Mouse (Mus musculus) kidney, postnatal 4 days (tissue): ENCODE measurements around the gene Cep170.

Source experiments
- DNase-seq, 2 experiments: peaks; one replicate each; pipeline ENCODE4 v3.0.0; 2021; ENCODE audit warnings: mixed read lengths in 2 of 2

Cep170 gene

DNA sequence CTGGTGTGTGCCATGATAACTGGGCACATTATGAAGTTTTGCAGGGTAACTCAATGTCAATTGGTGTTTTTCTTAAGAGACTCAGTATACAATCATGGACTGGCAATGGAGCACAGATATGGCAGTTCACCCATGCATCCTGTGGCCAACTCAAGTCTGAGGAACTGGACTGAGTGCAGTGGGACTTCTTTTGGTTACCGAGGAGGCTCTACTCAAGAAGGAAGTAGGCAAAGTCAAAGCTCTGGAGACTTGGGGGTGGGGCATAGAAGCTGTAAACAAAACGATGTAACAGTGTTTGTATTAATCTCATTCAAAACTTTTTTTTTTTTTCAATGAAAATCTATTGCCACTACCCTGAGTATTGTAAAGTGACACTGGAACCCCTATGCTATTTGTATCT lies 83.3 kb downstream of the Cep170 start:
- DNase-seq: no peak

DNA sequence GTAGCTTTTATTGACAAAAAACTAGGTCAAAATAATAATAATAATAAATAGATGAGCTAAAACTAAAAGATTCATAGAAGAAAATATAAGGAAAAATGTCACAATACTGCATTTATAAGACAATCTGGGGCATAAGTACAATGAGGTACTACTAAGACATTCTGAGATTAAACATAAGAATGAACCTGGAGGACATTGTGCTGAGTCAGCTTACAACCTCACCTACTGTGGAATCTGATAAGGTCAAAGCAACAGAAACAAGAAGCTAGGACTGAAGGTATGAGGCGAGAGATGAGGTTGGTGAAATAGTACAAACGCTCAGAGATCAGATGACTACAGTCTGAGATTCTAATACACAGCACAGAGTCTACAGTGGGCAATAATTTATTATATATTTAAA lies 86.5 kb downstream of the Cep170 start:
- no peak for DNase-seq

DNA sequence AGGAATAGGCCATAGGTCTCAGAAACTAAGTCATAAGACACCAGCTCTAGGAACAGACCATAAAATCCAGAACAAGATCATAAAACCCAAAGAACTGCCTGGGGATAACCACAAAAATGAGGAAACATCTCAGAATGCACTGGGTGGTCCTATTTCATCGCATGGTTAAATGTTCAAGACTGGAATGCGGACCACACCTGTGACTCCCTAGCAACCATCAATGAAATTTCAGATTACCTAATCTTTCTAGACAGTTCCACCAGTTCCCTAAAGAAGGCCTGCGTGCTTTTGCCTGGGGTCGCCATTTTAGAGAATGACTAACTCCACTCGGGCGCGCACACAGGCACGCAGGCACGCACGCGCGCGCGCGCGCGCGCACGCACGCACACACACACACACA lies 89.1 kb downstream of the Cep170 start:
- no peak for DNase-seq

DNA sequence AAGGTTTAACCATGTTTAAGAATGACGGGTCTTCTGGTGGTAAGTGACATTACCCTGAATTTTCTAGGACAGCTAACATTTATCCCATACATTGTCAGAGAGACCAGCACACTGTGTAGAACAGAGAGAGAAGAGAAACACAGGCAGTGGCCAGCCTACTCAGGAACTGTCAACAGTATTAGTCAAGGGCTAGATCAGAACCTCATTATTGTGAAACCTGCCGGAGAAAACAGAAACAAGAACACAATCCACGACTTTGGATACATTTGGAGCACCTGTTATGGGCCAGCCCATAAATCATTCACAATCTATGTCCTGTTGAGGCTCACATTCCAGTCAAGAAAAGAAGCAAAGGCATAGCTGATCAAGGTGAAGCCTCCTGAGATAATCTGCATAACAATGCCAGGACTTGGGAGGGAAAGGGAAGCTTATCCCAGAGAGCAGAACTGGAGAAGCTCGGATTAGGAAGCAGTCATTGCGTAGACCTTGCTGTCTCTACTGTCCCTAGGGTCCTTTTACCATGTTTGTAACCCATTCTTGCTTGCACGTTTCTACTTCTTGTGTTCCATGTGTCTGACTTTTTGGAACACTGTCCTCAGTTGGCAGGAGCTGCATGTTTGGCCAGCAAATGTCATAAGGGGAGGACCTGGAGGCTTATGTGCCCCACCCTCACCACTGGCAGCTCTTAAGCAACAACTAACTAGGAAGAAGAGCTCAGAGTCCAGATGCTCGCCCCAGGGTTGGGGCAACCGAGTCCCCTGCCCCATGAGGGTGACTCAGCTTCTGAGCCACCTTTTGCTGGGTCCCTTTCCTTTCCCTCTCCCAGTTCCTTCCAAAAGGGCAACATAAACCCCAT lies 89.8 kb downstream of the Cep170 start:
- DNase-seq: no peak

DNA sequence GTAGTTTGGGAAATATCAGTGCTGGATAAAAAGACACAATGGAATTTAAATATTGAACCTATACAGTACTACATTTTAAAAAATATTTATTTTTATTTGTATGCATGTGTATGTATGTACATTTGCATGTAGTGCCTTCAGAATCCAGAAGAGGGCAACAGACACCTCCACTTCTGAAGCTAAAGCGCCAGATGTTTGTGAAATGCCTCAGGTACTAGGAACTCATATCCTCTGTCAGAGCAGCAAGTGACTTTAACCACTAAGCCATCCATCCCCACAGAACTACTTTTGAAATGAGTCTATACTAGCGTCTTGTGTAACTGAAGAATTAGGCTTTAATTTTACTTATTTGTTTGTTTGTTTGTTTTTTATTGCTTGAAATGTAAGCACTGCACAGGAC lies 101.4 kb downstream of the Cep170 start:
- peak; percentile 16 to 43 for DNase-seq

DNA sequence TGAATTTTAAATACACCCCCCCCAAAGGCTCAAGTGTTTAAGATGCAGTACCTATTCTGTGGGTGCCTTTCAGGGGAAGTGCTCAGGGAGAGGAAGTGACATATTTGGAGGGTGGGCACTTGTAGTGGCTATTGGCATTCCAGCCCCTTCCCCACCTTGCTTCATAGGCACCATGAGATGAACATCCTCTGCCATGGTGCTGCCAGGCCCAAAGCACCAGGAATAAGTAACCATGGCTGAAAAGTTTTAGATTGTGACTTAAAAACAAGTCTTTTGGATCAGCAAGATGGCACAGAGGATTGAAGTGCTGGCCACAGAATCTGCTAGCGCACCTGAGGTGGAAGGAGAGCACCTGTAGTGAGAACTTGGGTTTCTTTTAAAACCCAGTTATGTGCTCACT lies 113.6 kb downstream of the Cep170 start:
- no peak for DNase-seq

DNA sequence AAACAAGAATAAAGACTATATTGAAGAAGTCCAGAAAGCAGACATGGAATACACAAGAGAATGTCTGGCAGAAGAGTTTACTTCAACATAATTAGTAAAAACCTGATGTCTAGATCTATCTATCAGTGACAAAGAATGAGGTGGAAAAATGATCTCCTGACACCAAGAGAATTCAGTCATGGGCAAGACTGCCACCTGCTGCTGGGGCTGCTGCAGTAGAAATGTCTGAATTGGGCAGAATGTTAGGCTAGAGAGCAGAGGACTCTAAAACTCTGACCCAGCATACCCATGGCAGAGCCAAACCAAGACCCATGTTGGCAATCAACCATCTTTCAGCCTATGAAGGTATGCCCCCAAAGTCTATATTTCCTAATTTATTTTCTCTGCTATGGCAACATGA lies 114.1 kb downstream of the Cep170 start:
- peak; percentile 47 to 55 for DNase-seq

DNA sequence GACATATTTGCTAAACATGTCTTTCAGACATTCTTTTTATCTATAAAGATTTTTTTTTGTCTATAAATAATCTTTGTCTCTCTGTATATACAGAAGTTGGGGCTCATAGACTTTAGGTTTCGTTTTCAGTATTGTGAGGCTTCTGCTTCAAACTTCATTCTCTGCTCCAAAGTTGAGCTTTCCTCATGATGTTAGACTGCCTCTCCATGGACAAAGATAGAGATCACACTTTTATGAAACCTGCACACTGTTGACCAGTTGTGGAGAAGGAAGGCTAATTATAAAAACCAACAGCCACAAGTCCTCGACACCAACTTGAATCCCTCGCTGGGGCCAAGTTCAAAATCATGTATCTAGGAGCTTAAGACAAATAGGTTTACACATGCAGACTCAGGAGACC lies 115.2 kb downstream of the Cep170 start:
- DNase-seq: no peak

DNA sequence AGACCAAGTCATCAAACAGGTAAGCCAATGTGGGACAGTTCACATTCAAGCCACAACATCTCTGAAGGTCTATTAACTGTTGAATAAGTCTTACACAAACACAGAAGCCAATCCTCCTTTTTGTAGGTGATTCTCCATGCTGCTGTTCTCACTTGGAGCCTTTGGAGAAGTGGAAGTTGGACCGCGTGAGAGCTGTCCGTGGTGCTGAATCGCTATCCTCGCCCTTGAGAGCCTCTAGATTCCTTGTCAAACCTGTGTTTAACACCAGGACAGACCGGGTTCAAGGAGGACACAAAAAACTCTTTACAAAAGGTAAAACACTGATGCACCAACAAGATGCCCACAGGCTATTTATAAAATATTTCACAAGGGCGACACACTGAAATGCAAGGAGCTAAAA lies 116.8 kb downstream of the Cep170 start:
- peak; percentile 87 to 88 for DNase-seq

DNA sequence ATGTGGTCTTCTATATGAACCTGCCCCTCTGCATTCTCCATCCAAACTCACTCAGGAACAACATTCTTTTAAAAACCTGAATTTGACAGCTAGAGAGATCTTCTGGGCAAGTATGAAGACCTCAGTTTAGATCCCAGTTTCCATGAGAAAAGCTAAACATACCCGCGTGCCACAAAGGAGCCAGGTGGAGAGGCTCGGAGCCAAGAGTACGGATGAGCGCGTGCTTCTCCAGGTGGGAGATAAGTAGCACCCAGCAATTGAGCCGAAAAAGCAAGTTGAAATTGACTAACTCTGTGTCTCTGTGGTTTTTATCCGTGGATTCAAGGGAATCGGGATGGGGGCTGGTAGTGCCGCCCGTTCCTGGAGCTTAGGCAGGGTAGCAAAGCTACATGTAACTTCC lies 122.8 kb downstream of the Cep170 start:
- no peak for DNase-seq

DNA sequence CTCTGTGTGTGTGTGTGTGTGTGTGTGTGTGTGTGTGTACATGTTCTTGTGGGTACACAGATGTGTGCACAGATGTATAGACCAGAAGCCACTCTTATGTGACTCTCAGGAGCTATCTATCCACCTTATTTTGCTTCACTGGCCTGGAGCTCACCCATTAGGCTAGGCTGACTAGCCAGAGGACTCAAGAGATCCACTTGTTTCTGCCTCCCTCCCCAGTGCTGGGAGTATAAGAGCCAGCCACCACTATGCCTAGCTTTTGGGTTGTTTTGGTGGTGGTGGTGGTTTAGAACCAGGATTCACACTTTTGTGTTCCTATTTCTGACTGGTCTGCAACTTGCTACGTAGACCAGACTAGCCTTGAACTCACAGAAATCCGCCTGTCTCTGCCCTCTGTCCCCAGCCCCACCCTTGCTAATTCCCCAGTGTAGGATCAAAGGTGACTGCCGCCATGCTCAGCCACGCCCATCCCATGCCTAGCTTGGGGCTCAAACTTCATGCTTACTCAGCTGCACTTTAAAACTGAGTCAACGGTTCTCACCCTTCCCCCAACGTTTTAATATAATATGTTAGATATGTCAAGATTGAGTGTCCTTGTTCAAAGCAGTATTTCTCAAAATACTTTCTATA lies 125.5 kb downstream of the Cep170 start:
- no peak for DNase-seq
